Mouse (Mus musculus): Measurements from ENCODE around the gene Senp2. TPM values are rescaled to one million over a fixed set of nuclear protein-coding genes. Genes with fewer than 3 reads are reported as not detected.

Gene Senp2
- total and polyA plus RNA-seq, 3 experiments = 31.7 to 54.7 TPM; not detected in 1

DNA sequence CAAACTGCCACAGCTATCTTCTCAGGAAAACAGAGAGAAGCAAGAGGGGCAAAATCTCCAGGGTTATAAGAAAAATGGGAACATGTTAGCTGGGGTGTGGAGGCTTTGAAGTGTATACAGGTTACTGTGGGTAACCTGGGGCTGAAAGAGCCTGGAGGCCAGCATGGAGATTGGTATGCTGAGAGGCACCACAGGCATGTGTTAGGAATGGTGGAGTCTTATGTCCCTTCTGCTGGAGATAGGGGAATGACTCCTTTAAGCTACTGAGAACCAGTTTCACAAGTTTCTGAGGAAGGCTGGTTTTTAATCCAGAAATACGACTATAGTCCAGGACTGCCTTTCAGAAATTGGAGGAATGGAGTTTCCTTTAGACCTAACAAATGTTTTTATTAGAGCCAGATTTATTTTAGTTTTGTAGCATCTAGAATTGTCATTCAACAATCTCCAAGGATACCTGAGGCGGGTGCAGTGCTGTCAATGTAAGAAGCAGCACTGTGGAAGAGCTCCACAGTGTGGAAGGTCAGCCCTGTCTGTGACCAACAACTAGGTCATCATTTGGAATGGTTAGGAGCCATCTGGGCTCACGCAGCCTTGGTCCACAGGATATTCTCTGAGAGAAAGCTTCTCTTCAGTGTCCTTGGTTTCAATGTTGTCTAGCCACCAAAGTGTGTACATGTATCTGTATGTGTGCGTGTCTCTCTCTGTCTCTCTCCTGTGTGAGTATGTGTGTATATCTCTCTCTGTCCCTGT lies 9.2 kb upstream of the Senp2 start:
- DNase-seq (ENCODE audit: low read depth, low spot score) = no peak
- Histone ChIP-seq H3K4me3 (ENCODE audit: control insufficient read depth in 1 of 2, insufficient read depth in 1 of 2, low read depth in 2 of 2, low read length in 2 of 2) (no peak overlapping the region), H3K36me3 (ENCODE audit: control insufficient read depth in 1 of 2, insufficient read depth in 2 of 2, low read length in 2 of 2) (peaks cover 0 to 16% of the 10 kb centered on the region in 2 experiments; a peak in 2 of 4 replicates), H3K27me3 (ENCODE audit: control insufficient read depth in 1 of 2, insufficient read depth in 2 of 2, low read length in 2 of 2) (peaks cover 3 to 4% of the 10 kb centered on the region in 2 experiments; a peak in 3 of 4 replicates), H3K9me3 (replicated peaks; ENCODE audit: insufficient read depth, low read length) (no peaks in the 10 kb centered on the region), H3K9ac (ENCODE audit: control insufficient read depth, low read depth, low read length, poor library complexity, severe bottlenecking) (no peak overlapping the region), H3K79me2 (ENCODE audit: control insufficient read depth, insufficient read depth, low read length, poor library complexity) (no peaks in the 10 kb centered on the region), H3K27ac (ENCODE audit: control insufficient read depth, low read depth, low read length) (no peak overlapping the region), H3K4me1 (ENCODE audit: control insufficient read depth in 1 of 2, insufficient read depth in 2 of 2, low read length in 2 of 2) (peaks cover 5 to 13% of the 10 kb centered on the region in 2 experiments)
- no peak for TF ChIP-seq ZC3H11A (IDR thresholded peaks at IDR 0.05; ENCODE audit: low read depth, low read length)
- TF ChIP-seq BHLHE40 (IDR thresholded peaks at IDR 0.05; ENCODE audit: borderline replicate concordance, low read depth, low read length) = no peak
- TF ChIP-seq MYC (IDR thresholded peaks at IDR 0.05; ENCODE audit: low read depth, low read length) = no peak
- no peak for TF ChIP-seq E2F4 (IDR thresholded peaks at IDR 0.05; ENCODE audit: borderline replicate concordance, low read depth, low read length)
- no peak for TF ChIP-seq POLR2AphosphoS5 (IDR thresholded peaks at IDR 0.05; ENCODE audit: borderline replicate concordance, low read depth, low read length)
- no peak for TF ChIP-seq JUND (IDR thresholded peaks at IDR 0.05; ENCODE audit: low read depth, low read length)

DNA sequence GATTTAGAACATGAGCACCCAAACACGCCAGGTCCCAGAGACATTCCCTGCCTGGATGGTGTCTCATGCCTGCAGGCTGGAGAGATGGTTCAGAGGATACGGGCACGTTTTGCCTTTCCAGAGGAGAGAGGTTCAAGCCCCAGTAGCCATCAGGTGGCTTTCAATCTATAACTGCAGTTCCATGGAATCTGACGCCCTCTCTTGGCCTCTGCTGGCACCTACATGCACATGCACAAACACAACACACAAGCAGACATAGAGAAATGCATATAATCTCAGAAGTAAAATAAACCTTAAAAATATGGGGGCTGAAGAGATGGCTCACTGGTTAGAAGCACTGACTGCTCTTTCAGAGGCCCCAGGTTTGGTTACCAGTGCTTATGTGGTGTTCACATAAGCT lies 8.1 kb upstream of the Senp2 start:
- no peaks in the 10 kb centered on the region for H3K9me3 ChIP-seq (replicated peaks; ENCODE audit: insufficient read depth, low read length)
- peaks cover 5 to 13% of the 10 kb centered on the region in 2 experiments for H3K4me1 ChIP-seq (ENCODE audit: control insufficient read depth in 1 of 2, insufficient read depth in 2 of 2, low read length in 2 of 2)
- TF ChIP-seq POLR2AphosphoS5 (IDR thresholded peaks at IDR 0.05; ENCODE audit: borderline replicate concordance, low read depth, low read length) (no peak), CHD1 (IDR thresholded peaks at IDR 0.05; ENCODE audit: low read depth, low read length) (no peak), KAT2A (conservative IDR thresholded peaks at IDR 0.05; ENCODE audit: low read depth, low read length) (no peak), CTCF (IDR thresholded peaks at IDR 0.05 in 2 of 3, conservative IDR thresholded peaks at IDR 0.05 in 1 of 3; ENCODE audit: control insufficient read depth in 1 of 3, insufficient read depth in 1 of 3, low read depth in 2 of 3, low read length in 3 of 3, poor library complexity in 1 of 3, severe bottlenecking in 1 of 3) (peak in 2 of 3 experiments; percentile 35 to 36; a peak in 3 of 6 replicates), RAD21 (IDR thresholded peaks at IDR 0.05; ENCODE audit: low read depth, low read length) (peak; percentile 36), MEF2A (IDR thresholded peaks at IDR 0.05; ENCODE audit: extremely low read depth, insufficient replicate concordance, low read depth, low read length, poor library complexity, severe bottlenecking) (no peak), MAX (IDR thresholded peaks at IDR 0.05; ENCODE audit: low read length) (no peak), CHD2 (IDR thresholded peaks at IDR 0.05; ENCODE audit: low read length) (no peak), BHLHE40 (IDR thresholded peaks at IDR 0.05; ENCODE audit: borderline replicate concordance, low read depth, low read length) (no peak), SMC3 (IDR thresholded peaks at IDR 0.05; ENCODE audit: low read depth, low read length) (peak; percentile 14; the same call in 1 of the 2 replicates), RCOR1 (IDR thresholded peaks at IDR 0.05; ENCODE audit: low read depth, low read length) (no peak)
- no peak overlapping the region for H3K4me3 ChIP-seq (ENCODE audit: control insufficient read depth in 1 of 2, insufficient read depth in 1 of 2, low read depth in 2 of 2, low read length in 2 of 2)
- no peak for DNase-seq (ENCODE audit: low read depth, low spot score)
- H3K27ac ChIP-seq (ENCODE audit: control insufficient read depth, low read depth, low read length) = no peak overlapping the region
- H3K36me3 ChIP-seq (ENCODE audit: control insufficient read depth in 1 of 2, insufficient read depth in 2 of 2, low read length in 2 of 2) = peaks cover 0 to 15% of the 10 kb centered on the region in 2 experiments; a peak in 2 of 4 replicates
- peaks cover 3 to 4% of the 10 kb centered on the region in 2 experiments; a peak in 3 of 4 replicates for H3K27me3 ChIP-seq (ENCODE audit: control insufficient read depth in 1 of 2, insufficient read depth in 2 of 2, low read length in 2 of 2)
- no peak overlapping the region for H3K9ac ChIP-seq (ENCODE audit: control insufficient read depth, low read depth, low read length, poor library complexity, severe bottlenecking)
- H3K79me2 ChIP-seq (ENCODE audit: control insufficient read depth, insufficient read depth, low read length, poor library complexity) = no peaks in the 10 kb centered on the region
